Mouse (Mus musculus) lung, postnatal 0 days (tissue): Measurements from ENCODE around the gene Sh2d6.

Experiments
- CTCF ChIP-seq: IDR thresholded peaks from 2 replicates; pipeline ENCODE4 v1.5.1; 2016; ENCODE audit warnings: antibody characterized with exemption, mild to moderate bottlenecking
- EP300 ChIP-seq: IDR thresholded peaks from 2 replicates; pipeline ENCODE4 v1.6.1; 2016; ENCODE audit warnings: antibody characterized with exemption, mild to moderate bottlenecking, control low read depth

DNA sequence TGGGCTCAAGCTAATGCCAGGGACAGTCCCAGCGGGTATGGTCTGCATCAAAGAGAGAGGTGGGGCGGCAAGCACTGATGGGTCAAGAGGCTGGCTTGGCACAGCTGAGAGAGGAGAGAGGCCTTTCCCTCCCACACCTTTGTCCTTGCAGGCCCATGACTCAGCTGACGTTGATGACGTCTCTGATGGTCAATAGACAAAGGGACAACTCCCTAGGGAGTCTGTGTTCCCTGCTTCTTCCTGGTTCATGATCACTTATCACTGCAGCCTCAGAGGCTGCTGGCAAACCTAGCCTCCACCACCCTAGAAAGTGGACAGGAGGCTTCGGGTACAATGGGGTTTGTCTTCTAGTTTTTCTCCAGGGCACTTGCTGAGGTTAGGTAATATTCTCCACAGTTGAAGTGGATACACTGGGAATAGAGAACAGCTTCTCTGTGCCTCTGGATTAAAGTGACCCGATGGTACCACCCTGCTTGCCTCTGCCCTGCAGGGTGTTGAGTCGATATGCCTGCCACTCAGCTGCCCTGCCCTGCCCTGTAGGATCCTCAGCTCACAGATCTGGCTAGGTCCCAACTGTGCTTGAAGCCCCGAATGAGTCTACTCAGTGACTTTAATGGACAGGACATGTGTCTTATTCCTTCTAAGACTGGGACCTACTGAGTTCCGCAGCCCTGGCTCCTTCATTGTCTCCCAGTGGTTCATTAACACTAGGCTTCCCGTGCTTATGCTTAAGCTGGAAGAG lies 7.1 kb upstream of the Sh2d6 start:
- TF ChIP-seq CTCF (no peak), EP300 (no peak; the same call in 1 of the 2 replicates)
